Mouse (Mus musculus) 416B (cell line): ENCODE results near the gene Gm11213.
A peak's percentile ranks its signal among the peaks of the same experiment; 100 is the strongest.

ENCODE experiments used
- DNase-seq: peaks from one replicate; pipeline ENCODE4 v3.0.0; 2011; ENCODE audit warnings: low read depth

The Gm11213 gene

GRCm38 (mm10) chr4:63580078-63580477, 25.0 kb downstream of the Gm11213 start:
- DNase-seq = no peak

GRCm38 (mm10) chr4:63579649-63580048, 25.4 kb downstream of the Gm11213 start:
- no peak for DNase-seq

- peak; percentile 57 for DNase-seq
Measured at GRCm38 (mm10) chr4:63572621-63573020, 32.4 kb downstream of the Gm11213 start.

GRCm38 (mm10) chr4:63570208-63570781, 34.8 kb downstream of the Gm11213 start:
- no peak for DNase-seq

- DNase-seq = no peak
Measured at GRCm38 (mm10) chr4:63569322-63569721, 35.7 kb downstream of the Gm11213 start.

- DNase-seq = no peak
Measured at GRCm38 (mm10) chr4:63567712-63568390, 37.2 kb downstream of the Gm11213 start.

- no peak for DNase-seq
Measured at GRCm38 (mm10) chr4:63562742-63563141, 42.3 kb downstream of the Gm11213 start.

- no peak for DNase-seq
Measured at GRCm38 (mm10) chr4:63561861-63562675, 43.0 kb downstream of the Gm11213 start.

- DNase-seq = peak; percentile 67
Measured at GRCm38 (mm10) chr4:63560079-63560478, 45.0 kb downstream of the Gm11213 start.

GRCm38 (mm10) chr4:63559127-63559697, 45.8 kb downstream of the Gm11213 start:
- DNase-seq = peak; percentile 25

GRCm38 (mm10) chr4:63558407-63559081, 46.5 kb downstream of the Gm11213 start, which contains the start of gene Tmem268:
Gene Tmem268 (plus strand): TSS chr4:63558781.
- DNase-seq = peak; percentile 60

GRCm38 (mm10) chr4:63557124-63558059, 47.7 kb downstream of the Gm11213 start:
- DNase-seq = peak; percentile 61

- no peak for DNase-seq
Measured at GRCm38 (mm10) chr4:63556665-63557064, 48.4 kb downstream of the Gm11213 start.

GRCm38 (mm10) chr4:63555111-63555510, 50.0 kb downstream of the Gm11213 start:
- DNase-seq = no peak

- no peak for DNase-seq
Measured at GRCm38 (mm10) chr4:63554616-63555015, 50.4 kb downstream of the Gm11213 start.

- DNase-seq = peak; percentile 88
Measured at GRCm38 (mm10) chr4:63553789-63554576, 51.1 kb downstream of the Gm11213 start.

- DNase-seq = no peak
Measured at GRCm38 (mm10) chr4:63552865-63553264, 52.2 kb downstream of the Gm11213 start.

GRCm38 (mm10) chr4:63550908-63551307, 54.2 kb downstream of the Gm11213 start:
- no peak for DNase-seq

GRCm38 (mm10) chr4:63548491-63548890, 56.6 kb downstream of the Gm11213 start:
- no peak for DNase-seq

- peak; percentile 31 for DNase-seq
Measured at GRCm38 (mm10) chr4:63547799-63548198, 57.3 kb downstream of the Gm11213 start.
